Mouse (Mus musculus) hindbrain, embryonic 11.5 days (tissue): Measurements from ENCODE around the gene Gpx4. TPM values are rescaled to one million over a fixed set of nuclear protein-coding genes. Genes with fewer than 3 reads are reported as not detected.

Source experiments
- ATAC-seq: fragments of 200-750 bp; cut with Nextera tagmentation; 2 replicates; pipeline ENCODE4 v1.8.0; 2017; ENCODE audit warnings: mild to moderate bottlenecking, moderate TSS enrichment, moderate library complexity; ENCODE audit not compliant: low FRiP score
- DNase-seq: peaks from one replicate; pipeline ENCODE4 v3.0.0-alpha.2; 2015; ENCODE audit warnings: low spot score
- H3K27ac ChIP-seq: fragments of 300-500 bp; sonication (generic); 2 replicates; pipeline ENCODE4 v1.5.1; 2014; ENCODE audit warnings: mild to moderate bottlenecking, low read depth, low read length
- H3K27me3 ChIP-seq: fragments of 300-500 bp; sonication (generic); 2 replicates; pipeline ENCODE4 v1.6.1; 2014; ENCODE audit warnings: mild to moderate bottlenecking, low read length, moderate library complexity, mixed read lengths; ENCODE audit not compliant: control insufficient read depth, insufficient read depth
- H3K36me3 ChIP-seq: fragments of 300-500 bp; sonication (generic); 2 replicates; pipeline ENCODE4 v1.6.1; 2014; ENCODE audit warnings: mild to moderate bottlenecking, low read length, moderate library complexity, mixed read lengths; ENCODE audit not compliant: control insufficient read depth, insufficient read depth
- H3K4me1 ChIP-seq: fragments of 300-500 bp; sonication (generic); replicated peaks from 2 replicates; pipeline ENCODE4 v1.6.1; 2014; ENCODE audit warnings: low read length, mixed read lengths; ENCODE audit not compliant: control insufficient read depth, insufficient read depth
- H3K4me2 ChIP-seq: fragments of 300-500 bp; sonication (generic); replicated peaks from 2 replicates; pipeline ENCODE4 v1.6.1; 2014; ENCODE audit warnings: mild to moderate bottlenecking, low read depth, low read length
- H3K4me3 ChIP-seq: fragments of 300-500 bp; sonication (generic); 2 replicates; pipeline ENCODE4 v1.5.1; 2014; ENCODE audit warnings: low read depth, low read length
- H3K9ac ChIP-seq: fragments of 300-500 bp; sonication (generic); 2 replicates; pipeline ENCODE4 v1.6.1; 2014; ENCODE audit warnings: low read depth, low read length
- H3K9me3 ChIP-seq: fragments of 300-500 bp; sonication (generic); 2 replicates; pipeline ENCODE4 v1.6.1; 2016; ENCODE audit warnings: low read length; ENCODE audit not compliant: control insufficient read depth
- WGBS: fragments of 180-500 bp; shearing (Covaris S2); extraction: QIAGEN DNeasy Blood & Tissue Kit; methylation state at CpG from one replicate; pipeline ENCODE4 v1.1.7; 2014; 5-methylcytosine and 5-hydroxymethylcytosine counted together
- polyA plus RNA-seq: library from polyadenylated mRNA; unstranded; fragments of >200 nt; fragmentation: Nextera tagmentation; extraction: Ambion mirVana; gene quantifications from 2 replicates; pipeline ENCODE4 v1.2.1, GENCODE M21; 2014

The Gpx4 gene
- polyA plus RNA-seq, 1 experiment from 2014 or later = 543 TPM

DNA sequence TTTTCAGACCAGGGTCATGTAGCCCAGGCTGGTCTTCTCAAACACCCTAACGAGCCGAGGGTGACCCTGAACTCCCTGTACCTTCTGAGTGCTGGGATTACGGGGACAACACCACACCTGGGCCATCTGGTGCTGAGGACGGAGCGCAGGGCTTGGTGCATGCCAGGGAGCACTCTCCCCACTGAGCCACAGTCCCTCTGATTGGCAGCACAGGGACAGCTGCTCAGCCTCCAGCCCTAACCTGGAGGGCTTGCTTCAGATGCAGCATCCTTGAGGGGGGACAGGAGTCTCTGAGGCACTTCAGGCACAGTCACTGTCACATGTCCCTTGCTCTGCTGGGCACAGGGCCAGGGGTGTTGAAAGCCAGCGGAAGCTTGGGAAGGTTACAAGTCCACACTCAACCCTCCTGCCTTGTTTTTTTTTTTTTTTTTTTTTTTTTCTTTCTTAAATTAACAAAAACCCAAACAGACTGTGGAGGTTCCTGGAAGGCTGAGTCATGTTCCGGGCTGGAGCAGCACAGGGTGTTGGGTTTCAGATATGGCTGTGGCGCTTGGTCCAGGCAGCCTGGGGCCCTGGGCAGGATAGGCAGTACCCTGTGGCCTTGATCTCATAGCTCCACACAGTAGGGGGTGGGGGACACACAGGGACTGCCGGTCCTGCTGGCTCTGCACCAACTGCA lies 24.0 kb downstream of the Gpx4 start:
- DNase-seq (no peak), ATAC-seq (no peak)
- Histone ChIP-seq H3K4me1 (peaks cover 2% of the 10 kb centered on the region; the same call in 1 of the 2 replicates), H3K36me3 (no peaks in the 10 kb centered on the region), H3K27ac (peak overlapping the region; percentile 49), H3K4me3 (no peak overlapping the region), H3K9me3 (no peaks in the 10 kb centered on the region), H3K4me2 (no peak overlapping the region), H3K9ac (no peak overlapping the region), H3K27me3 (no peaks in the 10 kb centered on the region)
- WGBS = 69% methylated on average over 9 of the region's 9 CpGs

DNA sequence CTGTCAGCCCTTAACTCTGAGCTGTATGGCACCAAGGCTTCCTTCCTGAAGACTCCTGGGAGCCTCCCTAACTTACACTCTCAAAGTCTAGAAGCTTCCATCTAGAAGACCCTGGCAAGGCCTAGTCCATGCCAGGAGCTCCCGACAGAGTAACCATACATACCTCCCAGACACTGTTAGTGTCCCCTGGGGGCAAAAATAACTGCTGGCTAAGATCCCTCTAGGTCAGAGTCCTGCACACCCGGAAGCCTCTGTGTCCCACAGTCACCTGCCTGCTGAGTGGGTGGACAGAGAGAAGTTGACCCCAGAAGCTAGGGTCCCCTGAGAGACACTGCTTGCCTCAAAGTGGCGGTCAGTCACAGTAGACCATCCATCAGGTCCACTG lies 24.5 kb downstream of the Gpx4 start:
- DNase-seq (no peak), ATAC-seq (no peak)
- Histone ChIP-seq H3K4me2 (no peak overlapping the region), H3K4me3 (no peak overlapping the region), H3K27ac (peak overlapping the region; percentile 49), H3K9me3 (no peaks in the 10 kb centered on the region), H3K27me3 (no peaks in the 10 kb centered on the region), H3K9ac (no peak overlapping the region), H3K4me1 (peaks cover 2% of the 10 kb centered on the region; the same call in 1 of the 2 replicates), H3K36me3 (no peaks in the 10 kb centered on the region)
- 87% methylated on average over 3 of the region's 3 CpGs for WGBS

DNA sequence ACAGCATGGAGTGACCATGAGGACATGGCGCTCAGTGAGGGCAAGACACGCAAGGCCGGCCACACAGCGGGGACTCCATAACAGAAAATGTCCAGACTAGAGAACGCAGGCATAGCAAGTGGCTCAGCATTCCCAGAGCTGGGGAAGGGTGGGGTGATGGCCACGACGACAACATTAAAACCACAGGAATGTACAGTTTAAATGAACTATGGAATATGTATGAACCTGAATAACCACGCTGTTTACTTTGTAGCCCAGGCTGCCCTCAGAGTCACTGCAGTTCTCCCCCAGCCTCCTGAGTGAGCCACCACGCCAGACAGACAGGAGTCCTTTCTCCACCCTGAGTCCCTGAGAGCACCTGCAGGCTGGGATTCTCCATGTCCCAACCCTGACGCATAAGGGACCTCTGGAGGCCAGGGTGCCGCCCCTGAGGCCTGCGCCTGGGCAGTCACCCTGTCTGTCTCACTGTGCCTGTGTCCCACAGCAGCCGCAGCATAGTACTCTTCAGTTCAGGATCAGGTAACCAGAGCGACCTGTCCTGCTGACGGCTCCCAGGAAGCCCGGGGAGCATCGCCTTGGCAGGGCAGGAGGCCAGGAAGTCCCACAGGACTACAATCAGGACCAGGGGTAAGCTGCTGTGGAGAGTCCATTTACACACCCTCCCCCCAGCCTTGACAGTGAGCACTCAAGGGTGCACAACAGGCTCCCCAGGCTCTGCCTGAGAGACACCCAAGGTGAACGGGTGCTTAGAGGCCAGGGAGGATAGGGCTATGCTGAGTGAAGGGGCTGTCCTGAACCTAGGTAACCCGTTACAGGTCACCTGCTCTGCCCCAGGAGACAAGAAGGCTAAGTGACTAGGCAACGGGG lies 25.9 kb downstream of the Gpx4 start:
- no peak overlapping the region for H3K4me3 ChIP-seq
- H3K4me1 ChIP-seq = peaks cover 2% of the 10 kb centered on the region; the same call in 1 of the 2 replicates
- DNase-seq (no peak), ATAC-seq (no peak)
- no peak overlapping the region for H3K9ac ChIP-seq
- no peak overlapping the region for H3K27ac ChIP-seq
- H3K9me3 ChIP-seq = no peaks in the 10 kb centered on the region
- H3K36me3 ChIP-seq = no peaks in the 10 kb centered on the region
- no peak overlapping the region for H3K4me2 ChIP-seq
- no peaks in the 10 kb centered on the region for H3K27me3 ChIP-seq
- WGBS = 80% methylated on average over 20 of the region's 20 CpGs

DNA sequence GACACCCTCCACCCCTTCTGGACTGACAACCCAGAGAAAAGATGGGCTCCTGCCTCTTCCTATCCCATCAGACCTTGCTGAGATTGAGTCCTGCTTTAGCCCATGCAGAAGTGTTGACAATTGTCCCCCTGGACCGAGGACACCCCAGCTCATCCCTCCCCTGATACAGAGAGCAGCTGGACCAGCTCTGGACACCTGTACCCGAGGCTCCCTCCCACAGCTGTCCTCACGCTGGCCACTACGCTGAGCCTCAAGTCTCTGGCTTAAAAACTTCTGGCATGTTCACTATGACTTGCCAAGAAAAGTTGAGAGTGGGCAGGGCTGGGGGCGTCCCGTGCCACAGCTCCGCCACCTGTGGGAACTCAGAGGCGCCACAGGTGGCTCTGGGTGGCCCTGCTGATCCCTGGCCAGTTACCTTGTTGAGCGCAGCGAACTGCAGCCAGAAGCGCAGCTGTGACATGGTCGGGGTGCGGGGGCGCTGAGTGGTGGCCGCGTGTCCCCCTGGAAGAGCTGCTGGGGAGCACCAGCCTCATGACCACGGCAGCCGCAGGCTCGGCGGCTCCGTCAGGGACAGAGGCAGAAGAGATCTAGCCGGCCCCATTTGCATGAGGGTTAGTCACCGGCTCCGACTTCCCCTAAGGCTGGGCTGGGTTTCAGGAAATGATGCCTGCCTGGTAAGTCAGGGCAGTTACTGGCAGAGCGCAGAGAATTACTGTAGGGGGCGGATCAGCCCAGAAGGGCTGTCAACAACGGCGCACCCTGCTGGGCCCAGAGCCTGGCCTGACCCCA lies 28.0 kb downstream of the Gpx4 start:
- Histone ChIP-seq H3K36me3 (no peaks in the 10 kb centered on the region), H3K4me2 (no peak overlapping the region; the same call in 1 of the 2 replicates), H3K9ac (no peak overlapping the region), H3K27ac (no peak overlapping the region), H3K4me1 (peaks cover 2% of the 10 kb centered on the region; the same call in 1 of the 2 replicates), H3K27me3 (no peaks in the 10 kb centered on the region), H3K4me3 (no peak overlapping the region), H3K9me3 (no peaks in the 10 kb centered on the region)
- DNase-seq (no peak), ATAC-seq (no peak; the same call in 1 of the 2 replicates)
- WGBS = 21% methylated on average over 28 of the region's 28 CpGs

DNA sequence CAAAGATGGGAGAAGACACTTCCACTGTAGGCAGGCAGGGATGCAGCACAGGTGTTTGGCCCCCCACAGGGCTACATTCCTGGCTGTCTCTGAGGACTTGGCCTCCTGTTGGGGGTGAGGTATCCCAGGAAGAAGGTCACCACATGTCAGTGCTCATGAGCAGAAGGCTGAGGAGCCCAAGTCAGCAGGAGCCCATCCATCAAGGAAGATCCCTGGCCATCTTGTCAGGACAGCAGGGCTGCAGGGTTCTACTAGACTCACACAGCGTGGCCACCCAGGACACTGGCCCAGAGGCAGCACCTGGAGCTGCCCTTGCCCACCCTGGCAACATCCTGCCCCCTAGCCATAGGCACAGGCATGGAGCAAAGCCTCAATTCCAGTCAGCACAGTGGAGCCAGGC lies 29.0 kb downstream of the Gpx4 start:
- ATAC-seq (no peak), DNase-seq (no peak)
- Histone ChIP-seq H3K27ac (no peak overlapping the region), H3K9me3 (no peaks in the 10 kb centered on the region), H3K4me1 (peaks cover 2% of the 10 kb centered on the region; the same call in 1 of the 2 replicates), H3K27me3 (no peaks in the 10 kb centered on the region), H3K4me2 (no peak overlapping the region), H3K4me3 (no peak overlapping the region), H3K9ac (no peak overlapping the region), H3K36me3 (no peaks in the 10 kb centered on the region)
- 33% methylated on average over 1 of the region's 1 CpGs for WGBS

DNA sequence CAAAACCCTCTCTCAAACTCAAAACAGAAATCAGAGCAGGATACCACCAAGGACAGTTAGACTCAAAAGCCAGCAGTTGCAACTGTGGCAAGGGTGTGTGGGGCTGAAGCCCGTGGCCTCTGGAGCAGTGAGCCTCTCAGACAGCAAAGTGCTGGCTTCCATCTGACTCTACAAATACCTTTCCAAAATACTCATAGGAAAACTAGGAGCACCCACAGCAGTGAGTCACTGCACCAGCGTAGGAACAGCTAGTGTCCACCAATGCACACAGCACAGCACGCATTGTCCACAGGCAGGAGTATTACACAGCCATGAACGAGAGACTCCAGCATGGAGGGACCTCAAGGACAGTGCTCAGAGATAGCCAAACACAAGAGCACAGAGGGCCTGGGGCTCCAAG lies 29.4 kb downstream of the Gpx4 start:
- Histone ChIP-seq H3K9ac (no peak overlapping the region), H3K9me3 (no peaks in the 10 kb centered on the region), H3K4me3 (no peak overlapping the region), H3K4me2 (no peak overlapping the region), H3K27ac (no peak overlapping the region), H3K27me3 (no peaks in the 10 kb centered on the region), H3K36me3 (no peaks in the 10 kb centered on the region), H3K4me1 (peaks cover 2% of the 10 kb centered on the region; the same call in 1 of the 2 replicates)
- 94% methylated on average over 4 of the region's 4 CpGs for WGBS
- DNase-seq (no peak), ATAC-seq (no peak)

DNA sequence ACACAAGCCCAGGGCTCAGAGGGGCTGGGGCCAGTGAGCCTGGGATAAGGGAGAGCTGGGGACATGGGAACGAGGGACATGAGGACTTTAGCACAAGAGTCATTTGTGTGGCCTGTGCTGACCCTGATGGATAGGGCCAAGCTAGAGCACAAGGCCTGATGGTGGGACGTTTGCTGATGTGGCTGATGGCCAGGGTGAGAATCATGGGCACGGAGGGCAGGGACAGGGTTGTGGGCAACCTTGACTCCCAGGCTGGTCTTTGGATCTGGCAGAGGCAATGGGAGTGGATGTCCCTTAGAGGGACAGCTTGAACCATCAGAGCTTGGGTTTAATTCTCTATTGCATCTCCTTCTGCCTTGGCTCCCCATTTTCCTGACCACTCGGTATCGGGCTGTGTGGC lies 30.3 kb downstream of the Gpx4 start:
- H3K4me1 ChIP-seq = peaks cover 2% of the 10 kb centered on the region; the same call in 1 of the 2 replicates
- H3K9ac ChIP-seq = no peak overlapping the region
- H3K27ac ChIP-seq = no peak overlapping the region
- H3K27me3 ChIP-seq = no peaks in the 10 kb centered on the region
- no peaks in the 10 kb centered on the region for H3K9me3 ChIP-seq
- 85% methylated on average over 5 of the region's 5 CpGs for WGBS
- DNase-seq = no peak
- H3K4me3 ChIP-seq = no peak overlapping the region
- no peak for ATAC-seq
- no peaks in the 10 kb centered on the region for H3K36me3 ChIP-seq
- no peak overlapping the region for H3K4me2 ChIP-seq

DNA sequence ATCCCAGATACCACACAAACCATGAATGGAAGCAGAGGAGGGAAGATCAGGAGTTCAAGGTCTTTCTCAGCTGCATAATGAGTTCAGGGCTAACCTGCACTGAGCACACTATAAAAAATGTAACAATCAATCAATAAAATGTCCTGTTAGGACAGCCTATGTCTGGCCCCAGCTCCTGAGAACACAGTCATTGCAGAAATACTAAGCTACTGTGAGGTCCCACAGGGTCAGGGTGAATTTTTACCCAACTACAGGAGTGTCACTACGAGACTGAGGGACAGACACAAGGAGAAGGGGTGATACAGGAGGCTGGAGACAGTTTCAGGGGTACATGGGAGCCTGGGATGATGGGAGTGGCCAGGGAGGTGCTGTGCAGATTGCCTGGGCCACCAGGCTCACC lies 31.4 kb downstream of the Gpx4 start:
- Histone ChIP-seq H3K36me3 (no peaks in the 10 kb centered on the region), H3K27me3 (no peaks in the 10 kb centered on the region), H3K9me3 (no peaks in the 10 kb centered on the region), H3K4me3 (no peak overlapping the region), H3K4me2 (no peak overlapping the region), H3K27ac (no peak overlapping the region), H3K4me1 (peaks cover 2% of the 10 kb centered on the region; the same call in 1 of the 2 replicates), H3K9ac (no peak overlapping the region)
- 90% methylated on average over 1 of the region's 1 CpGs for WGBS
- DNase-seq (no peak), ATAC-seq (no peak)
